Mouse (Mus musculus) forebrain, embryonic 16.5 days (tissue): ENCODE measurements at regions not wholly inside any gene's neighbourhood (a gene's known extent, or its start where the extent isn't known, plus 50 kb on each side); places are given as distances from the start of the nearest gene placed in this dataset.

Source experiments
- ATAC-seq: fragments of 200-750 bp; cut with Nextera tagmentation; 2 replicates; pipeline ENCODE4 v1.8.0; 2017; ENCODE audit warnings: mild to moderate bottlenecking, moderate library complexity
- H3K27ac ChIP-seq: fragments of 300-500 bp; sonication (generic); 2 replicates; pipeline ENCODE4 v1.5.1; 2014; ENCODE audit warnings: low read length, control low read depth
- H3K27me3 ChIP-seq: fragments of 300-500 bp; sonication (generic); replicated peaks from 2 replicates; pipeline ENCODE4 v1.6.1; 2014; ENCODE audit warnings: low read length; ENCODE audit not compliant: control insufficient read depth, insufficient read depth
- H3K36me3 ChIP-seq: fragments of 300-500 bp; sonication (generic); 2 replicates; pipeline ENCODE4 v1.6.1; 2014; ENCODE audit not compliant: control insufficient read depth, insufficient read depth
- H3K4me1 ChIP-seq: fragments of 300-500 bp; sonication (generic); replicated peaks from 2 replicates; pipeline ENCODE4 v1.6.1; 2014; ENCODE audit warnings: low read length; ENCODE audit not compliant: control insufficient read depth, insufficient read depth
- H3K4me2 ChIP-seq: fragments of 300-500 bp; sonication (generic); 2 replicates; pipeline ENCODE4 v1.6.1; 2014; ENCODE audit warnings: mild to moderate bottlenecking, low read length, control low read depth
- H3K4me3 ChIP-seq: fragments of 300-500 bp; sonication (generic); replicated peaks from 2 replicates; pipeline ENCODE4 v1.5.1; 2014; ENCODE audit warnings: mild to moderate bottlenecking, low read length, control low read depth
- H3K9ac ChIP-seq: fragments of 300-500 bp; sonication (generic); replicated peaks from 2 replicates; pipeline ENCODE4 v1.6.1; 2014; ENCODE audit warnings: low read depth, low read length, control low read depth
- H3K9me3 ChIP-seq: fragments of 300-500 bp; sonication (generic); 2 replicates; pipeline ENCODE4 v1.6.1; 2016; ENCODE audit warnings: low read length; ENCODE audit not compliant: control insufficient read depth
- WGBS: fragments of 180-500 bp; shearing (Covaris S2); extraction: QIAGEN DNeasy Blood & Tissue Kit; methylation state at CpG from one replicate; pipeline ENCODE4 v1.1.7; 2014; 5-methylcytosine and 5-hydroxymethylcytosine counted together

GRCm38 (mm10) chr10:21446641-21447040 lies 69.5 kb downstream of the Aldh8a1 start:
- ATAC-seq, result no peak
- Histone ChIP-seq H3K27me3 (no peaks in the 10 kb centered on the region), H3K27ac (no peak overlapping the region), H3K9me3 (peaks cover 2% of the 10 kb centered on the region; the same call in 1 of the 2 replicates), H3K36me3 (no peaks in the 10 kb centered on the region), H3K4me3 (no peak overlapping the region), H3K4me1 (no peaks in the 10 kb centered on the region), H3K4me2 (no peak overlapping the region), H3K9ac (no peak overlapping the region)
- WGBS, result 78% methylated on average over 12 of the region's 12 CpGs

GRCm38 (mm10) chr10:21448132-21448531 lies 71.0 kb downstream of the Aldh8a1 start:
- H3K9ac ChIP-seq, result no peak overlapping the region
- ATAC-seq, result no peak
- H3K4me3 ChIP-seq, result no peak overlapping the region
- WGBS, result 78% methylated on average over 3 of the region's 3 CpGs
- H3K36me3 ChIP-seq, result no peaks in the 10 kb centered on the region
- H3K9me3 ChIP-seq, result peaks cover 3% of the 10 kb centered on the region; the same call in 1 of the 2 replicates
- H3K4me2 ChIP-seq, result no peak overlapping the region
- H3K4me1 ChIP-seq, result no peaks in the 10 kb centered on the region
- H3K27me3 ChIP-seq, result no peaks in the 10 kb centered on the region
- no peak overlapping the region for H3K27ac ChIP-seq

DNA sequence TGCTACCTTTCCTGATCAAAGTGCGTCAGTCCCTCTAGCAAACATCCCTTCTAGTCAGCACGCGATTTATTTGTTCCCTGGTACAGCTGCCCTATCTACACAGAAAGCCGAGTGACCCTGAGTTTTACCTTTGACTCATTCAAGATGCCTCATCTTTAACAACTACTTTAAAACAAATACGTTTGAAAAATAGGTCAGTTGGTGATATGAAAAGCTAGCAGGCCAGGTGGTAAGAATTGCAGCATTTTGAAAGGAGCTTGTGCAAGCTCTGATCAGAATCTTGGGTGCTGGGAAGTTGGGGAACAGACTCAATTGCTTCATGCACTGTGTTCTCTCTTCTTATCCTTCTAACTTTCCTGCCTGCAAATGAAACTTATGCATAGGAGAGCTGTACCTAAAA lies 71.9 kb downstream of the Aldh8a1 start:
- H3K4me1 ChIP-seq, result no peaks in the 10 kb centered on the region
- no peaks in the 10 kb centered on the region for H3K36me3 ChIP-seq
- H3K4me2 ChIP-seq, result no peak overlapping the region
- ATAC-seq, result no peak
- no peaks in the 10 kb centered on the region for H3K27me3 ChIP-seq
- H3K9me3 ChIP-seq, result peaks cover 3% of the 10 kb centered on the region; the same call in 1 of the 2 replicates
- 86% methylated on average over 5 of the region's 5 CpGs for WGBS
- H3K4me3 ChIP-seq, result no peak overlapping the region
- no peak overlapping the region for H3K27ac ChIP-seq
- H3K9ac ChIP-seq, result no peak overlapping the region

GRCm38 (mm10) chr10:21452611-21453010 lies 75.5 kb downstream of the Aldh8a1 start:
- no peak overlapping the region for H3K4me2 ChIP-seq
- peaks cover 8% of the 10 kb centered on the region for H3K4me1 ChIP-seq
- H3K36me3 ChIP-seq, result no peaks in the 10 kb centered on the region
- H3K27ac ChIP-seq, result no peak overlapping the region
- ATAC-seq, result no peak
- H3K9ac ChIP-seq, result no peak overlapping the region
- no peak overlapping the region for H3K4me3 ChIP-seq
- H3K27me3 ChIP-seq, result no peaks in the 10 kb centered on the region
- 93% methylated on average over 2 of the region's 2 CpGs for WGBS
- peaks cover 3% of the 10 kb centered on the region; the same call in 1 of the 2 replicates for H3K9me3 ChIP-seq

DNA sequence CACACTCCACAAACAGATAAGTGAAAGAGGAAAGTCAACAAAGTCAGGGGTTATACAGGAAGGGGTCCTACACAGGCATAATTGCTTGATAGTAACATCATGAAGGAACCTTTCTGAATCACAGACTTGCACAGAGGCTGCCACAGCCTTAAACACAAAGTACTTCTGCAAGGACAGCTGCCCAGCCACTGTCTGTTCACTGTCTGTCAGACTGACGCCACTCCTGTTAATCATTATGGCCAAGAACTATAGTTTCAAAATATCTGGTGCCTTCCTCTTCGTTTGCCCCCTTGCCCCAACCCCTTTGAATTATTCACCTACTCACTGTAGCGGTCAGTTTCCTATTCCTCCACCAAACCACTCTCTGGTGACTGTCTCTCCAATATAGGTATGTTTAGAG lies 76.4 kb downstream of the Aldh8a1 start:
- Histone ChIP-seq H3K4me3 (no peak overlapping the region), H3K9me3 (peaks cover 3% of the 10 kb centered on the region; the same call in 1 of the 2 replicates), H3K4me2 (no peak overlapping the region), H3K4me1 (peaks cover 8% of the 10 kb centered on the region), H3K27me3 (no peaks in the 10 kb centered on the region), H3K27ac (no peak overlapping the region), H3K9ac (no peak overlapping the region), H3K36me3 (no peaks in the 10 kb centered on the region)
- no peak for ATAC-seq
- WGBS, result 89% methylated on average over 3 of the region's 3 CpGs

DNA sequence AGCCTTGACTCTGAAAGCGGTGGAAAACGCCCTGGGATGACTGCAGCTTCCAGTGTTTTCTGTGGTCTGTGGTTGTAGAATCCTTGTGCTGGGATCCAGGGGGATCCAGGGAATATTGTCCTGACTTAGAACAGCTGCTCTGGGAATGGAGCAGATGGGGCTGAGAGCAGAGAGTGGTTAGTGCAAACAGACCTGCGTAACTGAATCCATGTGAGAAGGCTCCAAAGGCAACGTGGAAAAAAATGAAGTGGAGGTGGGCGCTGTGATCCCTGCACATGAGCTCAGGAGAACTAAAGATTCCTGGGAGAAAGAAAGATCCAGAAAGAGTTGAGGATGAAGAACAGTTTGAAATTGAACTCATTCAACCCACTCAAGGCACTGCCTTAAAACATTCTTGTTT lies 77.1 kb downstream of the Aldh8a1 start:
- no peak for ATAC-seq
- 82% methylated on average over 5 of the region's 5 CpGs for WGBS
- no peak overlapping the region for H3K9ac ChIP-seq

GRCm38 (mm10) chr10:21454757-21455156 lies 77.7 kb downstream of the Aldh8a1 start:
- Histone ChIP-seq H3K4me1 (peaks cover 8% of the 10 kb centered on the region), H3K27ac (no peak overlapping the region), H3K9ac (no peak overlapping the region), H3K27me3 (no peaks in the 10 kb centered on the region), H3K4me3 (no peak overlapping the region), H3K4me2 (no peak overlapping the region), H3K36me3 (no peaks in the 10 kb centered on the region), H3K9me3 (peaks cover 3% of the 10 kb centered on the region; the same call in 1 of the 2 replicates)
- peak; percentile 60 for ATAC-seq
- WGBS, result 76% methylated on average over 16 of the region's 16 CpGs

More for the DNA sequence above, 77.1 kb downstream of the Aldh8a1 start:
- Histone ChIP-seq H3K4me1 (peaks cover 8% of the 10 kb centered on the region), H3K4me3 (no peak overlapping the region), H3K27ac (no peak overlapping the region), H3K36me3 (no peaks in the 10 kb centered on the region), H3K9me3 (peaks cover 3% of the 10 kb centered on the region; the same call in 1 of the 2 replicates), H3K27me3 (no peaks in the 10 kb centered on the region), H3K4me2 (no peak overlapping the region)

DNA sequence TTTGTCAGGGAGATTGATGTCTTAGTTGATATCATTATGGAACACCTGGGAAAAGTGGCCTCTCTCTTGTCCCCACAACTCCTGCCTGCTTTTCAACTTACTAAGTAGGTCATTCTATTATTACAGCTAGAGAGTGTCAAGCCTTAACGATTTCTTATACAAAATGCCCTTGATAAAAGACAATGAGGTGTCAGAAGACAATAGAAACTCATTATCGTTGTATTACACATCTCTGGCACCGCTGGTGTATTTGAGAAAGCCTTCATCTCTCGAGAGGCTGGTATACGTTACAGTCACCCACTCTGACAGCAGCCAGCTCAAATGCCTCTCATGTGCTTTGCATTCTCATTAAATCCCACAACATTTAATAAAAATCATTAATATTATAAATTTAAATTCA lies 78.8 kb downstream of the Aldh8a1 start:
- H3K4me3 ChIP-seq, result no peak overlapping the region
- no peak overlapping the region for H3K27ac ChIP-seq
- H3K36me3 ChIP-seq, result no peaks in the 10 kb centered on the region
- ATAC-seq, result peak; percentile 44; the same call in 1 of the 2 replicates
- H3K4me1 ChIP-seq, result peaks cover 8% of the 10 kb centered on the region
- 18% methylated on average over 5 of the region's 5 CpGs for WGBS
- H3K4me2 ChIP-seq, result no peak overlapping the region
- no peaks in the 10 kb centered on the region for H3K27me3 ChIP-seq
- no peak overlapping the region for H3K9ac ChIP-seq
- H3K9me3 ChIP-seq, result peaks cover 3% of the 10 kb centered on the region; the same call in 1 of the 2 replicates

DNA sequence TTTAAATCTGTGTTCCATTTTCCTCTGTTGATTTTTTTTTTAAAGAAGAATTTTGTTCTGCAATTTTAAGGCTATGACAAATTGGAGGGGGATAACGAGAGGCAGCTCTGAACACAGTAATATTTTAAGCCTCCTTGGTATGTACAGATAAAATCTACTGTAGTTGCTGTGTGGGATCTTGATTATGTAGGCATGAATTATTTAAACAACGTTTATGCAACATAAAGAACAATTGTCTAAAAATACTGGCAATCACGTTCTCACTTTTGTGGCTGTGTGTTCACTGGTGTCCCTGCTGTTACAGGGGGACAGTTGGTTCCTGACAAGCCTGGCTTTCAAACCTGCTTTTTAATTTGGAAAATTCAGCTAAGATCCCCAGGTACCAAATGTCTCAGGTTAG lies 79.3 kb downstream of the Aldh8a1 start:
- H3K27me3 ChIP-seq, result no peaks in the 10 kb centered on the region
- H3K4me1 ChIP-seq, result peaks cover 8% of the 10 kb centered on the region
- no peak overlapping the region for H3K4me2 ChIP-seq
- 15% methylated on average over 3 of the region's 3 CpGs for WGBS
- no peak overlapping the region for H3K4me3 ChIP-seq
- H3K9me3 ChIP-seq, result peaks cover 3% of the 10 kb centered on the region; the same call in 1 of the 2 replicates
- no peak overlapping the region for H3K9ac ChIP-seq
- no peak for ATAC-seq
- H3K36me3 ChIP-seq, result no peaks in the 10 kb centered on the region
- H3K27ac ChIP-seq, result no peak overlapping the region

GRCm38 (mm10) chr10:21456991-21457390 lies 79.9 kb downstream of the Aldh8a1 start:
- H3K36me3 ChIP-seq, result no peaks in the 10 kb centered on the region
- no peak for ATAC-seq
- no peak overlapping the region for H3K4me2 ChIP-seq
- no peak overlapping the region for H3K4me3 ChIP-seq
- peaks cover 8% of the 10 kb centered on the region for H3K4me1 ChIP-seq
- WGBS, result 38% methylated on average over 6 of the region's 6 CpGs
- H3K27ac ChIP-seq, result no peak overlapping the region
- H3K9me3 ChIP-seq, result no peaks in the 10 kb centered on the region
- no peak overlapping the region for H3K9ac ChIP-seq
- H3K27me3 ChIP-seq, result no peaks in the 10 kb centered on the region
